Mouse (Mus musculus) testis, adult 10 weeks (tissue): Measurements from ENCODE around the gene Nle1. TPM values are rescaled to one million over a fixed set of nuclear protein-coding genes. Genes with fewer than 3 reads are reported as not detected.

Experiments
- polyA plus RNA-seq: library from polyadenylated mRNA; stranded (reverse); fragments of 350-450 nt; fragmentation: Illumina TruSeq; extraction: RNeasy Lipid Tissue Mini Kit (QIAGEN cat#74804); gene quantifications from one replicate; pipeline ENCODE4 v1.2.3, GENCODE M21; 2014; ENCODE audit warnings: low read depth, low replicate concordance

Nle1 gene
- polyA plus RNA-seq, result 1.6 TPM

DNA sequence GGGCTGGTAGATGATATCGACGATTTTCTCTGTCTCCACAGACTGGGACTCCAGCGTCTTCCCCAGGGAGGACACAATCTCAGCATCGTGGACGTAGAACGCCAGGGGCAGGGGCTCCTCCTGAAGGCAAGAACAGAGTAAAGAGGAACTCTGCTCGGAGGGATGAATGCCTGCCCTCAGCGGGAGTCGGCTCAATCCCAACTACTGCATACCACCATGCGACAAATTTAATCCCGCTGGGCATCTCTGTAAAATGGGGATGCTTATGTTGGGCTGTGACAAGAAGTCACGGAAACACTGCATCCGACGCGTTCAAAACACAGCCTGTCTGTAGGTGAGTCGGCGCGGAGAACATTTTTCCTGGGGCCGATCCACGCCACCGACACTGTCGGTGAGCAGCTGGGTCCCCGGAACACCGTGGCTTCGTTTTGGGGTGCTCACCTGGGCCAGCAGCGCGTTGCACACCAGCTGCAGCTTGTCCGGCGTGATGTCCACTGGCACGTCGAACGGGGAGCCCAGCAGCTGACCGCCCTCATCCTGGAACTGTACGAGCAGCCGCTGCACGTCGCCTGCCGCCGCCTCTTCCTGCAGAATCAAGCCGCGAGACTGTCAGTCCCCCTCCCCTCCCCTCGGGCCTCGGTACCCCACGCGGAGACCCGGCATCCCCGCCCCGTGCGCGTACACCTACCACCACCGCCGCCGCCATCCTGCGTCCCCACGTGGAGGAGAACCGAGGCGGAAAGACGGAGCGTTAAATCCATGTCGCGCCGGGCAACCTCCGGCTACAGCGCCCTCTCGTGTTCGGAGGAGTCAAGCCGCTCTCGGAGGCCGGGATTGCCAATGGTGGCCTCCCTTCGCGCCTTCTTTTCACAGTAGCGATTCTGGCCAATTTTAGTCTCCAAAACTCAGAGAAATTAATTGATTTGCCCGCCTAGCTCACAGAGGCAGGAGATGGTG is at the start of gene Nle1:
TSS of gene Nle1 (minus strand) at position 761 of the 957 bp plus-strand sequence.

DNA sequence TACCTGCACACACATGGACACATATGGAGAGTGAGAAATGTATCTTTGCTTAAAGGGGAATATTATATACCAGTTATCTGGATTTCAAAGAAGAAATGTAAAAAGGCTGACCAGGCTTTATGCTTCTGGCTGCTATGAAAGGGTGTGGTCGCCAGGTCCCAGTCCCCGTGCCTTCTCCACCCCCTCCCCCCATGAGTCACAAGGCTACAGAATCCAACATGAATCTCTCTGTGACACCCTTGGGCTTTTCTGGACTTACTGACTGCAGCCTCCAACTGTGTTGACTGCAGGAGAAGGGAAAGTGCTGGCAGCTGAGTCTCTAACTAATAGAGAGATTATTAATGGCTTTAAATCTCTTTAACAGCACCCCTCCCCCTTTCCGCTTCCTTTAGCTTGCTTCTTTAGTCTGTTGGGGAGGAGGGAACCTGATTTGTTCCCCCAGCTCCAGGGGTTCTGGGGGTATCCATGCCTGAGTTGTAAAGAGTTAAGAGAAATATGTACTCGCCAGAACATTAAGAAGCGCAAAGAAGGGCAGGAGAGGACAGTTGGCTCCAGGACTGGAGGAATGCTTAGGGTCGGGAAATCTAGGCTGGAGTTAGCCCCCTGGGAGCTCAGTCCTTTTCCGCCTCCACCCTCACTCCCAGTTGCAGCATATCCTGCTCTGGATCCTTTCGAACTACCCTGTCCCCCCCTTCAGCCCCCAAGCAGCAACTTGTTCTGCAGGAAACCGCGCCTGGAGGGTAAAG is 42.7 kb upstream of the Nle1 start, which contains the start of gene Slfn5:
TSS of gene Slfn5 (plus strand) at position 614 of the 746 bp plus-strand sequence.

DNA sequence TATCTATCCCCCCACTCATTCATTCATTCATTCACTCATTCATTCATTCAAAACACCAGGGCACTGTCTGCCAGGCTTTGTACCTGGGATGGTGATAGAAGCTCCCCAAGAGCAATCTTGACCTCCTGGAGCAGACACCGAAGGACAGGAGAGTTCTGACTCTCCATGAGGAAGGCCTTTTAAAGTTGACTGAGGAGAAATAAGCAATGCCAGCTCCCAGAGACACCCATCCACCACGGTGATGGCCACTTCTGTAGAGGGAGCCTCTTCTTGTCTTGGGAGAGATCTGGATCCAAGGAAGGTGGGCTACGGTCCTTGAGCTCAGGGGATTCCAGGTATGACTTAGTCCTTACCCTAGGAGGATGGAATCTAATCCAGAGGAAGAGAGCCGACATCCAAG is 2.0 kb upstream of the Nle1 start, which contains the start of gene Unc45b:
TSS of gene Unc45b (plus strand) at position 301 of the 400 bp plus-strand sequence.

DNA sequence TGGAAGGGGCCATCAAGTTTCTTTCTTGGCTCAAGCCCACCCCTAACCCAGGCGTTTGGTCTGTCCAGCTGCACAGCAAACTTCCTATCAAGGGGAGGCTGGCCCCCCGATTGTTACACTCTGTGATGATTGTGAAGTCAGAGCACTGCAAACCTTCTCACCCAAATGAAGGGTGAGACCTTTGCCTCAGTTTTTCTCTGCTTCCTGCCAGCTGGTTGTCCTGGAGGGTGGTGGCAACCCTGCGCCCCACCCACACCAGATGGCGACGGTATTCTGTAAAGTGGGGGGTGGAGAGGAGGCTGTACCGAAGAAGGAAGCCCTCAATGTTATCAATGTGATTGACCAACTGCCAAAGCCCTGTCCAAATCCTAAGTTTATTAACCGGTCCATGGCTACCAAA is 16.3 kb downstream of the Nle1 start, which contains the start of gene Fndc8:
TSS of gene Fndc8 (plus strand) at position 189 of the 400 bp plus-strand sequence.

DNA sequence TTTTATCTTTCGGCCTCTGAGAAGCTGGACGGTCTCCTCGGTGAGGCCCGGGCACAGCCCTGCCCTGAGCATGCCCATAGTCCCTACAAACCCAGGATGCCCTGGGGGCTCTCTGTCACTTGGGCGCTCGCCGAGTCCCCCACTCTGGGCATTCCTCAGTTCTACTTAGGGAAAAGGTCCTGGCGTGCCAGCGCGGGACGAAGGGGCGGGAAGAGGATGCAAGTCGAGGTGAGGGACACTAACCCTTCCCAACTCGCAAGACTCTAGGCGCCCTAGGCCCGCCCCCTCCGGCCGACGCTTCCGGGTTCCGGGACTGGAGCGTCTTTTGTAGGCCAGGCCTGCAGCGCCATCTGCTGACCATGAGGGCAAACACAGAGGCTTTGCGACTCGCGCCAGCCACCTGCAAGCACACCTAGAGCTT is 17.9 kb downstream of the Nle1 start, which contains the start of gene Rad51d:
TSS of gene Rad51d (minus strand) at position 273 of the 421 bp plus-strand sequence.

DNA sequence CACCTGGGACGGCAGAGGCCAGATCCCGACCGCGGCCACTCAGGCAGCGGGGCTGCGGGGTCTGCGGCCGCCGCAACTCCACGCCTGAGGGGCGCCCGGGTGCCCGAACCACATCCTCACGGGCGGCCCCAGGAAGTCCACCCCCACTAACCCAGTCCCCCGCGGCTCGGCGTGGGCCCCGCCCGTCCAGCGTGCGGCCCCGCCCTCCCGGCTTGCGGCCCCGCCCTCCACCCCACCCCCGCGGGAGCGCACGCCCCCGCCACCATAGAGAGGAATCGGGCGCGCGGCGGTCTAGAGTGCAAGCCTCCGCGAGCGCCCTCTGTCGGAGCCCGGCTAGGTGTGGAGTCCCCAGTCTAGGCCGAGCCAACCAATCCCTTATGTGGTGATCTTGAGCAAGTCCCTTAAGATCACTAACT is 37.2 kb downstream of the Nle1 start, which contains the start of gene Rffl:
TSS of gene Rffl (minus strand) at position 180 of the 416 bp plus-strand sequence.

Other genes starting within 250 kb of the Nle1 start
- gene Cct6b, start 144.1 kb downstream of the Nle1 start, polyA plus RNA-seq, result 313 TPM
- 29.4 TPM for gene Zfp830, start 144.1 kb downstream of the Nle1 start, polyA plus RNA-seq
- 87.9 TPM for gene Lig3, start 127.3 kb downstream of the Nle1 start, polyA plus RNA-seq
- 50.1 TPM for gene Rffl, start 37.2 kb downstream of the Nle1 start, polyA plus RNA-seq
- 2.8 TPM for gene Rad51d, start 17.8 kb downstream of the Nle1 start, polyA plus RNA-seq
- 9.8 TPM for gene Fndc8, start 16.3 kb downstream of the Nle1 start, polyA plus RNA-seq
- 0.13 TPM for gene Unc45b, start 2.1 kb upstream of the Nle1 start, polyA plus RNA-seq
- gene Slfn5, start 42.9 kb upstream of the Nle1 start, polyA plus RNA-seq, result 2.7 TPM
- 0.28 TPM for gene Slfn9, start 83.4 kb upstream of the Nle1 start, polyA plus RNA-seq
- gene Slfn8, start 112.4 kb upstream of the Nle1 start, polyA plus RNA-seq, result 1.5 TPM
- 0.88 TPM for gene Slfn2, start 156.7 kb upstream of the Nle1 start, polyA plus RNA-seq
- gene Slfn1, start 208.4 kb upstream of the Nle1 start, polyA plus RNA-seq, result 0.14 TPM